Mouse (Mus musculus) hindbrain, embryonic 14.5 days (tissue): ENCODE measurements at regions not wholly inside any gene's neighbourhood (a gene's known extent, or its start where the extent isn't known, plus 50 kb on each side); places are given as distances from the start of the nearest gene placed in this dataset.

Experiments used
- ATAC-seq: fragments of 200-750 bp; cut with Nextera tagmentation; 2 replicates; pipeline ENCODE4 v1.8.0; 2017; ENCODE audit warnings: moderate number of reproducible peaks, mild to moderate bottlenecking, moderate TSS enrichment, moderate library complexity; ENCODE audit not compliant: low FRiP score
- DNase-seq: peaks from one replicate; pipeline ENCODE4 v3.0.0-alpha.2; 2015; ENCODE audit warnings: low spot score
- H3K27ac ChIP-seq: fragments of 300-500 bp; sonication (generic); 2 replicates; pipeline ENCODE4 v1.5.1; 2014; ENCODE audit warnings: mild to moderate bottlenecking, moderate library complexity
- H3K27me3 ChIP-seq: fragments of 300-500 bp; sonication (generic); 2 replicates; pipeline ENCODE4 v1.6.1; 2014; ENCODE audit warnings: mild to moderate bottlenecking, low read length, mixed read lengths; ENCODE audit not compliant: control insufficient read depth, insufficient read depth
- H3K36me3 ChIP-seq: fragments of 300-500 bp; sonication (generic); replicated peaks from 2 replicates; pipeline ENCODE4 v1.6.1; 2014; ENCODE audit not compliant: control insufficient read depth, insufficient read depth
- H3K4me1 ChIP-seq: fragments of 300-500 bp; sonication (generic); replicated peaks from 2 replicates; pipeline ENCODE4 v1.6.1; 2014; ENCODE audit warnings: antibody characterized with exemption, low read length, mixed read lengths; ENCODE audit not compliant: control insufficient read depth, insufficient read depth
- H3K4me2 ChIP-seq: fragments of 300-500 bp; sonication (generic); replicated peaks from 2 replicates; pipeline ENCODE4 v1.6.1; 2014; ENCODE audit warnings: mild to moderate bottlenecking, moderate library complexity
- H3K4me3 ChIP-seq: fragments of 300-500 bp; sonication (generic); replicated peaks from 2 replicates; pipeline ENCODE4 v1.5.1; 2014; ENCODE audit warnings: mild to moderate bottlenecking, low read length
- H3K9ac ChIP-seq: fragments of 300-500 bp; sonication (generic); 2 replicates; pipeline ENCODE4 v1.6.1; 2014
- H3K9me3 ChIP-seq: fragments of 300-500 bp; sonication (generic); 2 replicates; pipeline ENCODE4 v1.6.1; 2016; ENCODE audit warnings: low read length; ENCODE audit not compliant: control insufficient read depth
- WGBS: fragments of 180-500 bp; shearing (Covaris S2); extraction: QIAGEN DNeasy Blood & Tissue Kit; methylation state at CpG from one replicate; pipeline ENCODE4 v1.1.7; 2014; 5-methylcytosine and 5-hydroxymethylcytosine counted together
- microRNA-seq: library from miRNA; unstranded; fragments of <30 nt; microRNA quantifications from one replicate; pipeline ENCODE4, GENCODE M21; 2016

DNA sequence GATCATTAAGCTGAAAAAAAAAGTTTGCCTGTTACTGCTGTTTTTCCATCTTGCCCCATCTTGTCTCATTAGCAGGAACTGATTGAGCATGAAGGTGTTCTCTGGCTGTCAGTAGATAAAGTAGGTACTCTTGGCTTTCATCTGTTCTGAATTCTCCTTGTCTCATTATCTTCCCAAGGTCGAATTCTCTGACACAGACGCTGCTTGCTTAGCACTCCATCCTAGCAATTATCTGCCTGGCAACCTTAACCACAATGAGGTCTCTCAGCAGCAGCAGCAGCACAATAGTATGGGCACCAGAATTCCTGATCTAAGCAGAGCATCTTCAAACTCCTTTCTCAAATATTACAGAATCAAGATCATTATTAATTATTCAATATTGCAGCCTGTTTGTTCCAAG is 52.3 kb upstream of the Cypt12 start:
- 32% methylated on average over 2 of the region's 2 CpGs for WGBS
- H3K4me1 ChIP-seq, result no peaks in the 10 kb centered on the region
- DNase-seq, result no peak
- no peak overlapping the region for H3K4me3 ChIP-seq
- H3K9ac ChIP-seq, result no peak overlapping the region
- no peak for ATAC-seq
- no peaks in the 10 kb centered on the region for H3K9me3 ChIP-seq
- no peaks in the 10 kb centered on the region for H3K36me3 ChIP-seq
- no peaks in the 10 kb centered on the region for H3K27me3 ChIP-seq
- no peak overlapping the region for H3K27ac ChIP-seq
- no peak overlapping the region for H3K4me2 ChIP-seq

DNA sequence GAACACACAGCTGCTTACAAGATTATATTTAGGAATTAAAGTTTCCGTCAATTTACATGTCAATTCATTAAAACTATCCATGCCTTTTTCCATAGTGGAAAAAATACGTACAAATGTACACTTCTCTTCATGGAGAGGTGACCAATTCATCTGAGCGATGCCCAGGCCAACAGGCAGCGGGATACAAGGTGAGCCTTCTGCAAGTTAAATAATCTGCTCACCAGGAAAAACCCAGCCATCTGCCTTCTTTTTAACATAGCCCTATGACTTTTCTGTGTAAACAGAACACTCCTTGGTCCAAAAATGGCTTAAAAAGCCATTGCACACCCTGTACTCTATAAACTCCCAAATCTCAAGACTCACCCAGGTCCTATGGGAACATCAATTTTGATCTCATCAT is 51.5 kb upstream of the Cypt12 start:
- Histone ChIP-seq H3K9ac (no peak overlapping the region), H3K4me2 (no peak overlapping the region), H3K9me3 (no peaks in the 10 kb centered on the region), H3K4me1 (no peaks in the 10 kb centered on the region), H3K4me3 (no peak overlapping the region), H3K27me3 (no peaks in the 10 kb centered on the region), H3K36me3 (no peaks in the 10 kb centered on the region), H3K27ac (no peak overlapping the region)
- ATAC-seq (no peak), DNase-seq (no peak)
- WGBS, result 93% methylated on average over 4 of the region's 4 CpGs

Small RNAs in the stretch of these regions (microRNA-seq; reads per million reads assigned to microRNA genes)
- 3.2 reads per million, percentile 14 among the genes with 10 or more reads in this experiment for gene Mir124a-2
